ENCODE assay signal across 17 mouse cellular contexts in the genomic region with DNA sequence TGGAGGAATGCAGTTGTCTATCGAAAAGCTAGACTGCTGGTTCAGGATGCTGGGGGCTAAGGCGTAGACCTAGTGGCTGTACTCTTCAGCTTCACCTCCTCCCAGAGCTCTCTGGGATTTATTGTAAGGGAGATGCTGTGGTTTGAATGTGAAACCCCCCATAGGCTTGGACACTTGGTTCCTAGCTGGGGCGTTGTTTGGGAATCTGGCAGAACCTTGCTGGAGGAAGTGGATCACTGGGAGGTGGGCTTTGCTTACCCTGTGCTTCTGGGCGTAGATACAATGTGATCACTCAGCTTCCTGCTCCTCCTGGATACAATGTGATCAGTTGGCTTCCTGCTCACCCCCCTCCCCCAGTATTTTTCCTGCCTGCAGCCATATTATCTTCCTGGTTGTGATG. TPM values are rescaled to one million over a fixed set of nuclear protein-coding genes. Genes with fewer than 3 reads are reported as not detected.
"Had no signal": no experiment of that assay in that cellular context is flagged by ENCODE, and none has a peak within 500 bp of the region (broad histone marks: within the 10 kb centered on the region; RNA-seq: fewer than 3 reads in every experiment).

No protein-coding gene starts in this region.

- H3K36me3 ChIP-seq: lung, embryonic 15.5 days; midbrain, embryonic 13.5 days; midbrain, embryonic 15.5 days; neural tube, embryonic 12.5 days; stomach, embryonic 15.5 days had no signal

- H3K4me1 ChIP-seq: lung, embryonic 15.5 days; megakaryocyte, embryonic 14.5 days; midbrain, embryonic 13.5 days; midbrain, embryonic 15.5 days; neural tube, embryonic 12.5 days had no signal

- H3K9me3 ChIP-seq: lung, embryonic 15.5 days; midbrain, embryonic 13.5 days; midbrain, embryonic 15.5 days; neural tube, embryonic 12.5 days; stomach, embryonic 15.5 days had no signal

- H3K27ac ChIP-seq: lung, embryonic 15.5 days; macrophage; midbrain, embryonic 13.5 days; midbrain, embryonic 15.5 days; neural tube, embryonic 12.5 days; stomach, embryonic 15.5 days; stomach, postnatal 0 days had no signal

- H3K4me3 ChIP-seq: lung, embryonic 15.5 days; megakaryocyte, embryonic 14.5 days; midbrain, embryonic 13.5 days; midbrain, embryonic 15.5 days; neural tube, embryonic 12.5 days; stomach, embryonic 15.5 days had no signal

- H3K9ac ChIP-seq: lung, embryonic 15.5 days; midbrain, embryonic 13.5 days; midbrain, embryonic 15.5 days; neural tube, embryonic 12.5 days; stomach, embryonic 15.5 days had no signal

- DNase-seq: lung, adult 2 months; lung, postnatal 14 days; lung, postnatal 36 days; right cerebral cortex, postnatal 14 days; thymus, adult 18-20 months; thymus, postnatal 14 days; thymus, postnatal 36 days had no signal

RNA-seq across cellular contexts. Expression of a gene that starts 26.4 kb away (rescaled TPM):
- total RNA-seq: monocyte, adult 5-6 weeks; neutrophil, adult 5-6 weeks had no signal
- polyA plus RNA-seq: macrophage had no signal
